Mouse (Mus musculus) thymus, postnatal 10 days (tissue): ENCODE measurements around the gene Lasp1.

Experiments used
- DNase-seq, 2 experiments: peaks; one replicate each; pipeline ENCODE4 v3.0.0; 2021; ENCODE audit warnings: low spot score in 2 of 2

The Lasp1 gene

DNA sequence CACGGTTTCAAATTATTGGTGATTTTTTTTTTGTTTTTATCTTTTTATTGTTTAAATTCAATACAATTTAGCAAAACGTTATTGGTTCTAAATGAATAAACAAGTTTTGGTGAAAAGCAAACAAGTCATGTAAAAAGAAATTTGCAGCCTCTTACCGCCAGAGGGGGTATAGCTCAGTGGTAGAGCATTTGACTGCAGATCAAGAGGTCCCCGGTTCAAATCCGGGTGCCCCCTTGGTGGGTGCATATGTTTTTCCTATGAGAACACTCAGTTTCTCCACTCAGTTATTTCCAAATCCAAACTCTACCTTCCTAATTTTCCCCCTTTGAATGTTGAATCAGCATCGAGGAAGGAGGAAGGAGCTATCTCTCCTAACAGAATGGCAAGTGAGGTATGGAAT is 1.9 kb upstream of the Lasp1 start:
- peak; percentile 61 to 81 for DNase-seq

- no peak for DNase-seq
These were observed 1.3 kb upstream of the Lasp1 start for GRCm38 (mm10) chr11:97797369-97798082.

GRCm38 (mm10) chr11:97798083-97798435 is 741 bp upstream of the Lasp1 start:
- no peak for DNase-seq

DNA sequence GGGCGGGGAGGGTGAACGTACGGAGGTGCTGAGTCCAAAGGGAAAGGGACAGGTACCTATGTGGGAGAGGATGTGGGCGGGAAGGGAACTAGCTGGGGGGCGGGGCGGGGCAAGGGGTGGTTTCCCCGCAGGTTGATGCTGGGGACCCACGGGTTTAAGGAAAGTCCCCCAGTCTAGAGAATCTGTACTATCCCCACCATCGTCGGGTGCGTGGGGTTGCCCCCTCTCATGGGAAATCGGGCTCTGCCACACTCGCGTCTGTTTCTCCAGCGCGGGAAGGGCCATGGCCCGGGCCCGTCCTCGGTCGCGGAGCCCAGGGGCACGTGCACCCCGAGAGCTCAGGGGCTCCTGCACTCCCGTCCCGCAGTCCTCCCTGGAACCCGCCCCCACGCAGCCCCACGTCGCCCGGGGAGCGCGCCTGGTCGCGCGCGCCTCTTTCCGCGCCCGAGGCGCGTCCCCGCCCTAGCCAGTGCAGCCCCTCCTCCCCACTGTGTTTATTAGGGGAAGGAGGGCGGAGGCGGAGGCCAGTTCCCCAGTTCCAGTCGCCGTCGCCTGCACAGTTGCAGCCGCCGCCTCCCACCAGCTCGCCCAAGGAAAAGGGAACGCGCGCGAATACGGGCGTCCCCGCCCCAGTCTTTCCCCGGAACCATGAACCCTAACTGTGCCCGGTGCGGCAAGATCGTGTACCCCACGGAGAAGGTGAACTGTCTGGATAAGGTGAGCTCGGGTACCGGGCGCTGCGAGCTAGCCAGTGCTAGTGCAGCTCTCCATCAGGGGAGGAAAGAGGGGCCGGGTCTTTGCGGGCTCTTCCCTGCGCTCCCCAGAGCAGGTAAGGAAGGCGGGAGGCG is 570 bp downstream of the Lasp1 start:
- DNase-seq: peak; percentile 79 to 80

DNA sequence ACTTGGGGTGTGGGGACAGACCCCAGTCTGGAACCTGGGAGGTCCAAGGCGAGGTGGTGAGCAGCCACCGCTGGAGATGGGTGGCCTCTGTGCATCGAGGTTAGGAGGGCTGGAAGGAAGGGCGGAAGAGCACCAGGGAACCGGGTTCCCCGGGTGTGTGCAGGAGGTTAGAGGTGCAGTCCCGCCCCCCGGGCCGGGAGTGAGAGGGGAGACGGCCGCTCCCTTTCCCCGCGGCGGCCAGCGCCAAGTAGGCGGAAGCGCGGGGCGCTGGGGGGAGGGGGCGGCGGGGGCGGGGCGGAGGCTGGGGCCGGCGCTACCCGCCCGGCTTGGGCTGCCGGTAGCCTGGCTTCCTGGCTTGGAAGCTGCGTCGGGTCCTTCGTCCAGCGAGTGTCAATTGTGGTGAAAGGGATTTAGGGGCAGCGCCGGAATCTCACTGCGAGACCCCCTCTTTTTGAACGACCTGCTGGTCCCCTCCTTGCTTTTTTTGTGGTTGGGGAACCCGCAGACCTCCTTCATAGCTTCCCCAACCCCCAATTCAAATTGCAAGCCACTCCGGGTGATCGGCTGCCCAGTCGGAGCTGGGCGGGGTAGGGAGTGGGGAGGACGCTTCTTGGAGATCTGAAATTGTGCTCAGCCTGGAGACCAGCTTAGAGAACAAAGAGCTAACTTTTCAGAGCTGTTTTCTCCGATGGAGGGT is 1.3 kb downstream of the Lasp1 start:
- DNase-seq: peak; percentile 72 to 79

GRCm38 (mm10) chr11:97800691-97801408 is 2.0 kb downstream of the Lasp1 start:
- DNase-seq: peak; percentile 29

DNA sequence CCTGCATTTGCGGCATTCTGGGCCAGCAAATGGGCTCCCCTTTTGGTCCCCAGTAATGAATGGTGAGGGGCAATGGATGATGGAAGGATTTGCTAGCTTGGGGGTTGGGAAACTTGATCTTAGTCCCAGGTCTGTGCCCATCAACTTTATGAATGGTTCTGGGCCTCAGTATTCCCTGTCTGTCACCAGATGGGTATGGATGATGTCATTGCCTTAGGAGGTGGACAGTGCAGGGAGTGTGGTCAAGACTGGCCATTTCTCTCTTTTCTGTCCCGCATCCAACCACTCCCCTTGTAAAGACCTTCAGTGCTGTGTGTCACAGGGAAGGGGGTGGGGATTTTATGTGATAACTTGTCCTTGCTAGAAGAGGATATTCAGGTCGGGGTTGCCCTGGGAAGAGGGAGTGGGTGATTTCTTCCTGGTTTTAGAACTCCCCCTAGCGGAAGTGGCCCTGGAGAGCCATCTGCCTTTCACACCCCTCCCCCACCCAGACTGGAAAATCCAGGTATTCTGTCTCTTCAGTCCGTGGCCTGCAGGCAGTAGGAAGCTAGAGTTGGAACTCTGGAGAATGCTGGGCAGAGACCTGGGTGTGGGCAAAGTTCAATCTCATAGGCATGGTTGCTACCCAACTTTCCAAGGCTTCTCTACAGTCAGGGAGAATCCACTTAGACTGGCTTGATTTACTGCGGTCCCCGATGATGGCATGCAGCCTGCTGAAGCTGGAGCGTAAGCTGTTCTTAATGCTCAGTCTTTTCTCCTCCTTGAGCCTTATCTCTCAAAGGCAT is 2.8 kb downstream of the Lasp1 start:
- DNase-seq: no peak

DNA sequence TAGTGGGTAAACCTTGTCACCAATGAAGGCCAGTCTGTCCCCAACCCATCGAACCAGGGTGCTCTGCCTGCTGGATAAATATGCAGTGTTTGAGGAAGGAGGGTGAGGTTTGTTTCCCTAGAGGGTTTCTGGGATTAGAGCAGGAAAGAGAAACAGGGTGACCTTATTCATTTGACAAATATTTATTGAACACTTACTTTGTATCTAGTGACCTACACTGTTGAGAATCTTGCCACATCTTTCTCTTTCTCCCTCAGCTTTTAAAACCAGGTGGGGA is 3.3 kb downstream of the Lasp1 start:
- DNase-seq: no peak

GRCm38 (mm10) chr11:97802495-97802894 is 3.7 kb downstream of the Lasp1 start:
- DNase-seq: no peak

- no peak for DNase-seq
These were observed 5.0 kb downstream of the Lasp1 start for GRCm38 (mm10) chr11:97803847-97804246.

- DNase-seq: no peak
These were observed 6.3 kb downstream of the Lasp1 start for GRCm38 (mm10) chr11:97804841-97805661.

- DNase-seq: no peak
These were observed 7.1 kb downstream of the Lasp1 start for GRCm38 (mm10) chr11:97805662-97806612.

- no peak for DNase-seq
These were observed 7.8 kb downstream of the Lasp1 start for GRCm38 (mm10) chr11:97806613-97806964.

GRCm38 (mm10) chr11:97807626-97808025 is 8.8 kb downstream of the Lasp1 start:
- no peak for DNase-seq

- peak; percentile 50 to 66 for DNase-seq
These were observed 9.3 kb downstream of the Lasp1 start for GRCm38 (mm10) chr11:97808093-97808492.

GRCm38 (mm10) chr11:97808621-97809234 is 9.9 kb downstream of the Lasp1 start:
- DNase-seq: no peak

- DNase-seq: no peak
These were observed 10.7 kb downstream of the Lasp1 start for GRCm38 (mm10) chr11:97809235-97810121.

DNA sequence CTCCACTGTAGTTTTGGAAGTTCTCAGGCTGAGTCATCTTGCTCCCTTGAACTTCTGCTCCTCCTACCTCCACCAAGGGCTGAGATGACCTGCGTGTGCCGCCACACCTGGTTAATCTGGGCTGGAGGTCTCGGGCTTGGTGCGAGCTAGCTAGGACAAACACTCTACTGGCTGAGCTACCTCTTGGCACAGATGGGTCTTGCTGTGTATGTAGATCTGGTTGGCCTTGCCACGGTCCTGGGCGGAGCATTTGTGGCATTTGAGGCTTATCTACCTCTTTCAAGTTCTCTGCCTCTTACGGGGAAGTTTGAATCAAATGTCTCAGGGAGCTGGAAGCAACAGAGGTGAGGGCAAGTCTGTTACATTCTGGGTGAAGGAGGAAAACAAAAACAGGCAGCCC is 11.6 kb downstream of the Lasp1 start:
- no peak for DNase-seq
